Mouse (Mus musculus) heart, embryonic 15.5 days (tissue): ENCODE results near the gene Adgrg5. TPM values are rescaled to one million over a fixed set of nuclear protein-coding genes. Genes with fewer than 3 reads are reported as not detected.

Experiments
- ATAC-seq: fragments of 200-750 bp; cut with Nextera tagmentation; replicated peaks from 2 replicates; pipeline ENCODE4 v1.8.0; 2017; ENCODE audit warnings: low read depth, moderate TSS enrichment; ENCODE audit not compliant: insufficient number of reproducible peaks, insufficient read depth, low FRiP score
- H3K27ac ChIP-seq: fragments of 300-500 bp; sonication (generic); 2 replicates; pipeline ENCODE4 v1.5.1; 2015; ENCODE audit warnings: mild to moderate bottlenecking, inconsistent platforms
- H3K27me3 ChIP-seq: fragments of 300-500 bp; sonication (generic); 2 replicates; pipeline ENCODE4 v1.6.1; 2015; ENCODE audit warnings: inconsistent platforms
- H3K36me3 ChIP-seq: fragments of 300-500 bp; sonication (generic); 2 replicates; pipeline ENCODE4 v1.6.1; 2015; ENCODE audit warnings: mild to moderate bottlenecking, inconsistent platforms
- H3K4me1 ChIP-seq: fragments of 300-500 bp; sonication (generic); replicated peaks from 2 replicates; pipeline ENCODE4 v1.6.1; 2015; ENCODE audit warnings: inconsistent platforms
- H3K4me2 ChIP-seq: fragments of 300-500 bp; sonication (generic); 2 replicates; pipeline ENCODE4 v1.6.1; 2015; ENCODE audit warnings: inconsistent platforms, mild to moderate bottlenecking, moderate library complexity
- H3K4me3 ChIP-seq: fragments of 300-500 bp; sonication (generic); 2 replicates; pipeline ENCODE4 v1.5.1; 2015; ENCODE audit warnings: mild to moderate bottlenecking, inconsistent platforms
- H3K9ac ChIP-seq: fragments of 300-500 bp; sonication (generic); 2 replicates; pipeline ENCODE4 v1.6.1; 2015; ENCODE audit warnings: mild to moderate bottlenecking, inconsistent platforms
- H3K9me3 ChIP-seq: fragments of 300-500 bp; sonication (generic); replicated peaks from 2 replicates; pipeline ENCODE4 v1.6.1; 2016; ENCODE audit warnings: inconsistent platforms
- WGBS: fragments of 180-500 bp; shearing (Covaris S2); methylation state at CpG from one replicate; pipeline ENCODE4 v1.1.7; 2015; ENCODE audit warnings: mixed read lengths; 5-methylcytosine and 5-hydroxymethylcytosine counted together
- polyA plus RNA-seq: library from polyadenylated mRNA; unstranded; fragments of >200 nt; fragmentation: Nextera tagmentation; extraction: Ambion mirVana; gene quantifications from 2 replicates; pipeline ENCODE4 v1.2.1, GENCODE M21; 2015

Adgrg5 gene
- polyA plus RNA-seq, 1 experiment from 2014 or later: 0.25 TPM

GRCm38 (mm10) chr8:94917851-94918495, 5.5 kb upstream of the Adgrg5 start, which contains the start of gene Ccdc102a:
Gene Ccdc102a, minus strand, starts transcription at chr8:94918098.
- Histone ChIP-seq H3K36me3 (no peaks in the 10 kb centered on the region), H3K4me1 (peaks cover 60% of the 10 kb centered on the region), H3K4me3 (peak within 1 kb of the TSS; percentile 79), H3K27me3 (no peaks in the 10 kb centered on the region), H3K4me2 (peak within 1 kb of the TSS; percentile 93), H3K9me3 (no peaks in the 10 kb centered on the region), H3K27ac (peak within 1 kb of the TSS; percentile 80), H3K9ac (peak within 1 kb of the TSS; percentile 71)
- 2% methylated on average over 51 of the region's 51 CpGs for WGBS
- peak; percentile 72 for ATAC-seq

- Histone ChIP-seq H3K9me3 (no peaks in the 10 kb centered on the region), H3K4me1 (peaks cover 48% of the 10 kb centered on the region), H3K36me3 (no peaks in the 10 kb centered on the region), H3K4me2 (no peak overlapping the region), H3K27ac (no peak overlapping the region), H3K9ac (no peak overlapping the region), H3K27me3 (no peaks in the 10 kb centered on the region), H3K4me3 (no peak overlapping the region)
- ATAC-seq: no peak
These were observed 4.2 kb upstream of the Adgrg5 start for GRCm38 (mm10) chr8:94919256-94919655.

DNA sequence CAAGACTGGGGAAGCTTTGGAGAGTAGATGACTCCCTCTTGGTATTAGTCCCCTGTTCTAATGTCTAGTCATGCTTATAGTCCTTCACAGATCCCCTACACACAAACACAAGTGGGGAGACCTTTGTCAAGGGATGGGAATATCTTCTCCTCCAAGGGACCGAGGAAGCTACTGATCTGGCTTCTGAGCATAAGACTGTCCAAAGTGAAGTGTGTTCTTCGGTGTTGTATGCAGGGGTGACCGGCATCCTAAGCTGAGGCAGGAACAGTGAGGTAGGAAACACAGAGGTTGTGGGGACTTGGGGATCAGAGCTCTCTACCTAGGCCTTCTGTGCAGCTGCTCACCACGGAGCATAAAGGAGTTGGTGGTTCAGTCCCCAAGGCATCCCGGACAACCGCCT, 1.3 kb upstream of the Adgrg5 start:
- Histone ChIP-seq H3K9me3 (no peaks in the 10 kb centered on the region), H3K27ac (peak overlapping the region; percentile 45; the same call in 1 of the 2 replicates), H3K4me2 (no peak overlapping the region), H3K9ac (no peak overlapping the region), H3K4me3 (no peak overlapping the region), H3K27me3 (0 out of 2 replicates have a peak, but pooled peaks cover 4% of the 10 kb centered on the region), H3K4me1 (peaks cover 20% of the 10 kb centered on the region), H3K36me3 (no peaks in the 10 kb centered on the region)
- ATAC-seq: no peak
- 56% methylated on average over 6 of the region's 6 CpGs for WGBS

- no peak overlapping the region for H3K9ac ChIP-seq
These were observed 892 bp upstream of the Adgrg5 start for GRCm38 (mm10) chr8:94922602-94923001.

DNA sequence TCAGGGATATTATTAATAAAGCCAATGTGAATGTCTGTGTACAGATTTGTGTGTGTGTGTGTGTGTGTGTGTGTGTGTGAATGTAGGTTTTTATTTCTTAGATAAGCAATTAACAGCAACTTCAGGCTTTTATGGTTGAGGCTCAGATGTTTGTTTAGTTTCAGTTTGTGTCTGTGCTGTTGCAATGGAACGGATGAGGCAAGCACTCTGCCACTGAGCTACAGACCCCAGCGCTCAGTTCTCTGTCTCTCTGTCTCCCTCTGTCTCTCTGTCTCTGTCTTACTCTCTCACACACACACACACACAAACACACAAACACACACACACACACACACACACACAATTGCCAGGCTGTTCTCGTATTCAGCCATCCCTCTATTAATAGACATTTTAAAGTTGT, 4.7 kb downstream of the Adgrg5 start:
- H3K4me2 ChIP-seq: no peak overlapping the region
- 80% methylated on average over 3 of the region's 3 CpGs for WGBS
- 0 out of 2 replicates have a peak, but pooled peaks cover 4% of the 10 kb centered on the region for H3K27me3 ChIP-seq
- no peaks in the 10 kb centered on the region for H3K36me3 ChIP-seq
- no peaks in the 10 kb centered on the region for H3K9me3 ChIP-seq
- no peak overlapping the region for H3K27ac ChIP-seq
- H3K4me1 ChIP-seq: no peaks in the 10 kb centered on the region
- ATAC-seq: no peak
- H3K4me3 ChIP-seq: no peak overlapping the region
- H3K9ac ChIP-seq: no peak overlapping the region

More at GRCm38 (mm10) chr8:94922602-94923001, 892 bp upstream of the Adgrg5 start:
- H3K4me3 ChIP-seq: no peak overlapping the region
- no peak overlapping the region for H3K4me2 ChIP-seq
- no peaks in the 10 kb centered on the region for H3K36me3 ChIP-seq
- peak overlapping the region; percentile 45; the same call in 1 of the 2 replicates for H3K27ac ChIP-seq
- no peaks in the 10 kb centered on the region for H3K9me3 ChIP-seq
- ATAC-seq: no peak
- 18% methylated on average over 8 of the region's 8 CpGs for WGBS
- H3K27me3 ChIP-seq: 0 out of 2 replicates have a peak, but pooled peaks cover 4% of the 10 kb centered on the region
- peaks cover 20% of the 10 kb centered on the region for H3K4me1 ChIP-seq

DNA sequence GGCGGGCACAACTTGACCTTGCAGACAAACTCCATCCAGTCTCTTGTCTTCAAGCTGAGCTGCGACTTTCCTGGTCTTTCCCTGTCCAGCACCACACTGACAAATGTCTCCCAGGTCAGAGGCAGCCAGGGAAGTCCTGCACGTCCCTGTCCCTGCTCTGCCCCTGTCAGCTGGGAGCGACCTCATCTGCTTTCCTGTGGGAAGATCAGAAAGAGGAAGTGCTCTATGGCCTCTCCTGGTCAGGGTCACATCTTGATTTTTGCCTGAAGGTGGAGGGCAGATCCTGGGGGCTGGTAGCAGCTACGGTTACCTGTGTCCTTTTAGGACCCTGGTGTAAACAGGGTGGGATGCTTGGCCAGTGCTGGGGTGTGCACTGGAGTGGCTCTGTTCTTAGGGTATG, 10.4 kb downstream of the Adgrg5 start:
- ATAC-seq: no peak
- H3K27me3 ChIP-seq: peaks cover 3% of the 10 kb centered on the region; the same call in 1 of the 2 replicates
- no peak overlapping the region for H3K27ac ChIP-seq
- H3K4me2 ChIP-seq: no peak overlapping the region
- 49% methylated on average over 5 of the region's 5 CpGs for WGBS
- no peak overlapping the region for H3K4me3 ChIP-seq
- no peaks in the 10 kb centered on the region for H3K4me1 ChIP-seq
- H3K9ac ChIP-seq: no peak overlapping the region
- H3K9me3 ChIP-seq: no peaks in the 10 kb centered on the region
- H3K36me3 ChIP-seq: no peaks in the 10 kb centered on the region

DNA sequence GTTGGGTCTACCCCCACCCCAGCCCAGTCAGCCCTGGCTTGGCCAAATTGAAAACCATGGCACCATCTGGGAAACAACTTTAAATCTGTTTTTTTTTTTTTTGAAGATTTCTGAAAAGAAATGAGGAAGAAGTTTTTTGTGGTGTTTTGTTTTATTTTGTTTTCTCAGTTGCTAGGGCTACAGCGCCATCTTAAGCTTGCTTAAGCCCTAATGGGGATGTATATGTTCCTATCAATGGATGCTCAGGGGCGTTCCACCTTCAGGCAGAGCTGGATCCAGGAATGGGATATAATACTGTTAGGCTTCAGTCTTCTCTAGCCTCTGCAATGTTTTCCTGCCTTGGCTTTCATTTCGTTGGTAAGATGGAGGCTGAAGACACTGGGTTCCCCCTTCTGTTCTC, 11.7 kb downstream of the Adgrg5 start:
- H3K27me3 ChIP-seq: peaks cover 3% of the 10 kb centered on the region; the same call in 1 of the 2 replicates
- no peaks in the 10 kb centered on the region for H3K9me3 ChIP-seq
- H3K4me1 ChIP-seq: no peaks in the 10 kb centered on the region
- H3K9ac ChIP-seq: no peak overlapping the region
- H3K36me3 ChIP-seq: no peaks in the 10 kb centered on the region
- WGBS: 75% methylated on average over 3 of the region's 3 CpGs
- no peak overlapping the region for H3K4me2 ChIP-seq
- no peak for ATAC-seq
- no peak overlapping the region for H3K4me3 ChIP-seq
- H3K27ac ChIP-seq: no peak overlapping the region

DNA sequence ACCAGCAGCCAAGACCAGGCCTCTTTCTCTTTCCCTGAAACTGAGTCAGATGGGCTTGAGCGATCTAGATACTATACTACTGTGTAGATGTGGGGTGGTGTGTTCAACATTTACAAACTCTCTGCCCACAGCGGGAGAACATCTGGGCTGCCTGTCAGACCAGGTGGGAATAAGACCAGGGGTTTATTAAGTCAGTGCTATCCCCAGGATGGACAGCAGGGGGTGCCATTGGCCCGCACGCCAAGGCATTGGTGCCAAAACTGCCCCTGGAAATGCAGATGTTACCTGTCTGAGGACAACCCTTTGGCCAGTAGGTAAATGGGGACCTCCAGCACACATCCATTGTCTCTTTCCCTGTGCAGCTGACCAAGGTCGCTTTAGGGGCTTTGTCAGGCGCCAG, 19.1 kb downstream of the Adgrg5 start:
- no peaks in the 10 kb centered on the region for H3K4me1 ChIP-seq
- no peak overlapping the region for H3K27ac ChIP-seq
- peaks cover 15% of the 10 kb centered on the region for H3K27me3 ChIP-seq
- no peak overlapping the region for H3K4me2 ChIP-seq
- 20% methylated on average over 6 of the region's 6 CpGs for WGBS
- H3K4me3 ChIP-seq: no peak overlapping the region
- no peaks in the 10 kb centered on the region for H3K9me3 ChIP-seq
- no peak overlapping the region for H3K9ac ChIP-seq
- H3K36me3 ChIP-seq: no peaks in the 10 kb centered on the region
- ATAC-seq: no peak

DNA sequence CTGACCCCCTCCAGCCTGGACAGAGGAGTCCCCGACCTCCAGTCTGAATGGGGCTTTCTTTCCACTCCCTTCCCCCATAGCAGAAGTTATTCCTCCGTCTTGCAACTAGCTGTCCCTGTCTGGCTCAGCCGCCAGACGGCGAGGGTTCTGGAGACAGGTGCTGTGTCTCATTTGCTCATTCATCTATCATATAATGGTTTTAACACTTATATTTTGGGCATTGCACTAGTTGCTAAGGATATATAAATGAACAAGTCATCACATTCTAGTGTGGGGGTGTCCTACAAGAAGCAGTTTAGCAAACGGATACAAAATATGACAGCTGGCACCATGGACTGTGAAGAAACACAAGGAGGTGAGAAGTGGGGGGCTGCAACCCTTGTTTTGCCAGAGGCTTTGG, 21.7 kb downstream of the Adgrg5 start:
- H3K27ac ChIP-seq: no peak overlapping the region
- no peaks in the 10 kb centered on the region for H3K9me3 ChIP-seq
- H3K4me1 ChIP-seq: 0 out of 2 replicates have a peak, but pooled peaks cover 3% of the 10 kb centered on the region
- WGBS: 52% methylated on average over 6 of the region's 6 CpGs
- no peaks in the 10 kb centered on the region for H3K36me3 ChIP-seq
- ATAC-seq: no peak
- H3K4me2 ChIP-seq: no peak overlapping the region
- no peak overlapping the region for H3K4me3 ChIP-seq
- peaks cover 13% of the 10 kb centered on the region for H3K27me3 ChIP-seq
- H3K9ac ChIP-seq: no peak overlapping the region

DNA sequence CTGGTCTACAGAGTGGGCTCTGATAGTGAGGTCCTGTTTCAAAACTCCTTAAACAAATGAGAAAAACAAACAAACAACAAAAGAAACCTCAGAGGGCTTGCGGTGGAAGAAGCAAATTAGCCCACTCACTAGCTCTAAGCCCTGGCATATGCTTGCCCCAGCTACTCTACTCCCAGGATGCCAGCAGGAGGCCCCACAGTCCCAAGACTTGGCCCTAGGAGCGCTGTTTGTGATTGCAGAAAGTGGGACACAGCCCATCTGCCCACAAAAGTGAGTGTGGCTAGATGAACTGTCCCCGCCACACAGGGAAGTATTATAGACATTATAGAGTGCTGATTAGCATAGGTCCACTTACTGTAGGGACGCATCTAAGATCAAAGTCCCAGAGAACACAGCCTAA, 24.9 kb downstream of the Adgrg5 start:
- peaks cover 4% of the 10 kb centered on the region; the same call in 1 of the 2 replicates for H3K4me1 ChIP-seq
- no peak overlapping the region for H3K9ac ChIP-seq
- no peak for ATAC-seq
- H3K4me3 ChIP-seq: no peak overlapping the region
- no peaks in the 10 kb centered on the region for H3K9me3 ChIP-seq
- 72% methylated on average over 4 of the region's 4 CpGs for WGBS
- no peaks in the 10 kb centered on the region for H3K36me3 ChIP-seq
- peaks cover 5% of the 10 kb centered on the region for H3K27me3 ChIP-seq
- H3K27ac ChIP-seq: no peak overlapping the region
- no peak overlapping the region for H3K4me2 ChIP-seq

DNA sequence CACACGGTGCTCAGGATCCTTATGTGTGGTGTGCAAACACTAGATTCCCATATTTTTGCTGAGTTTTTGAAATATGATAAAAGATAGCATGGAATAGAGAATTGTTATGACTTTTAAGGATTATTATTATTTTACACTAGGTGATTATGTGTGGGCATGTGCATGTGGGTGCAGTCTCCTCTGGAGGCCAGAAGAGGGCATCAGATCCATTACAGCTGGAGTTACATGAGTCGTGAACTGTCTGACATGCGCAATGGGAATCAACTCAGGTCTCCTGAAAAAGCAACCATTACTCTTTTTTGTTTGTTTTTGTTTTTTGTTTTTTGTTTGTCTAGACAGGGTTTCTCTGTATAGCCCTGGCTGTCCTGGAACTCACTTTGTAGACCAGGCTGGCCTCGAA, 25.5 kb downstream of the Adgrg5 start:
- no peaks in the 10 kb centered on the region for H3K36me3 ChIP-seq
- no peaks in the 10 kb centered on the region for H3K9me3 ChIP-seq

DNA sequence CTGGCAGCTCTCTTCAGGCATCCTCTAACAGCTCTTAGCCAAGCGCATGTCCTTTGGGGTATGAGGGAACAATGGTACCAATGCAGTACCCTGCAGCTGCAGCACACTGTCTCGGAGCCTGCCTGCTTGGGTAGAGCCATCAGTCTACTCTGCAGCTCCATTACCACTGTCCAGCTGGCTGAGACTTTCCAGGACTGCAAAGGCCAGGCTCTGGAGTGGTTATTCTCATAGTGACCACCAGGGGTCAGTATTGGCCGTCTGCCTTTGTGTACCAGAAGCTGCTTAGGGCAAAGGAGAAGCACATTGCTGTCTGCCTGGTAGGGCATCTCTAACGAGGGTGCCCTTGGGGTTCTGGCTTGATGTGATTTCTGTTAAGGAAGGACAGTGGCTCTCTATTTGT, 26.6 kb downstream of the Adgrg5 start:
- Histone ChIP-seq H3K9ac (no peak overlapping the region), H3K4me1 (peaks cover 20% of the 10 kb centered on the region), H3K27ac (no peak overlapping the region), H3K36me3 (no peaks in the 10 kb centered on the region), H3K4me3 (no peak overlapping the region), H3K9me3 (no peaks in the 10 kb centered on the region), H3K27me3 (peaks cover 5% of the 10 kb centered on the region), H3K4me2 (no peak overlapping the region)
- no peak for ATAC-seq
- WGBS: 19% methylated on average over 4 of the region's 4 CpGs

More for the DNA sequence above, 25.5 kb downstream of the Adgrg5 start:
- Histone ChIP-seq H3K4me1 (peaks cover 10% of the 10 kb centered on the region), H3K27me3 (peaks cover 5% of the 10 kb centered on the region), H3K9ac (no peak overlapping the region), H3K4me3 (no peak overlapping the region), H3K27ac (no peak overlapping the region), H3K4me2 (no peak overlapping the region)
- WGBS: 80% methylated on average over 4 of the region's 4 CpGs
- ATAC-seq: no peak
